Mouse (Mus musculus) effector memory CD4-positive, alpha-beta T cell, adult 7 months (primary cell): ENCODE data around the gene Chrna9. TPM values are rescaled to one million over a fixed set of nuclear protein-coding genes. Genes with fewer than 3 reads are reported as not detected.

ENCODE experiments used
- polyA plus RNA-seq: library from polyadenylated mRNA; unstranded; fragments of 100-300 nt; shearing (Covaris generic); gene quantifications from one replicate; pipeline ENCODE4 v1.2.1, GENCODE M21; 2017

The Chrna9 gene
- not detected for polyA plus RNA-seq

GRCm38 (mm10) chr5:65934783-65935182 lies at the start of gene Chrna9:
Gene Chrna9, plus strand, starts transcription at chr5:65934921.

GRCm38 (mm10) chr5:66004134-66004925 lies 69.6 kb downstream of the Chrna9 start, which contains the start of gene 9130230L23Rik:
Gene 9130230L23Rik, minus strand, starts transcription at chr5:66004285.

Other genes with a start within 250 kb of the Chrna9 start
- 108 TPM for gene Pds5a, start 236.6 kb upstream of the Chrna9 start, polyA plus RNA-seq
- 9.5 TPM for gene N4bp2, start 171.4 kb upstream of the Chrna9 start, polyA plus RNA-seq
- 176 TPM for gene Rhoh, start 73.7 kb upstream of the Chrna9 start, polyA plus RNA-seq
- gene 9130230L23Rik, start 69.4 kb downstream of the Chrna9 start, polyA plus RNA-seq: 1.2 TPM
- 29.6 TPM for gene Rbm47, start 238.2 kb downstream of the Chrna9 start, polyA plus RNA-seq